Mouse (Mus musculus): ENCODE measurements around the gene Lrba.

Gene Lrba

GRCm38 (mm10) chr3:86224564-86225421 is at the start of gene Lrba:
Gene Lrba (plus strand): TSS chr3:86224680.
- DNase-seq = peak; percentile 86

GRCm38 (mm10) chr3:86179714-86180113 is 44.8 kb upstream of the Lrba start:
- no peak for DNase-seq

GRCm38 (mm10) chr3:86181107-86181506 is 43.4 kb upstream of the Lrba start:
- no peak for DNase-seq

GRCm38 (mm10) chr3:86184546-86184945 is 39.9 kb upstream of the Lrba start:
- no peak for DNase-seq

GRCm38 (mm10) chr3:86187736-86188389 is 36.6 kb upstream of the Lrba start:
- DNase-seq = no peak

- no peak for DNase-seq
Observed at GRCm38 (mm10) chr3:86195981-86196380, 28.5 kb upstream of the Lrba start.

- no peak for DNase-seq
Observed at GRCm38 (mm10) chr3:86196471-86196870, 28.0 kb upstream of the Lrba start.

GRCm38 (mm10) chr3:86201645-86202175 is 22.8 kb upstream of the Lrba start:
- no peak for DNase-seq

- DNase-seq = no peak
Observed at GRCm38 (mm10) chr3:86202449-86202848, 22.0 kb upstream of the Lrba start.

- no peak for DNase-seq
Observed at GRCm38 (mm10) chr3:86204608-86205358, 19.7 kb upstream of the Lrba start.

- no peak for DNase-seq
Observed at GRCm38 (mm10) chr3:86206556-86206955, 17.9 kb upstream of the Lrba start.

- no peak for DNase-seq
Observed at GRCm38 (mm10) chr3:86210267-86210939, 14.1 kb upstream of the Lrba start.

- no peak for DNase-seq
Observed at GRCm38 (mm10) chr3:86210959-86211358, 13.5 kb upstream of the Lrba start.

- DNase-seq = no peak
Observed at GRCm38 (mm10) chr3:86214248-86214647, 10.2 kb upstream of the Lrba start.

- DNase-seq = peak; percentile 95
Observed at GRCm38 (mm10) chr3:86223634-86224313, 706 bp upstream of the Lrba start.

GRCm38 (mm10) chr3:86224314-86224563 is 241 bp upstream of the Lrba start:
- DNase-seq = no peak

- DNase-seq = no peak
Observed at GRCm38 (mm10) chr3:86231532-86232086, 7.1 kb downstream of the Lrba start.

GRCm38 (mm10) chr3:86247193-86247592 is 22.7 kb downstream of the Lrba start:
- DNase-seq = no peak

- DNase-seq = no peak
Observed at GRCm38 (mm10) chr3:86251212-86251611, 26.7 kb downstream of the Lrba start.

- DNase-seq = no peak
Observed at GRCm38 (mm10) chr3:86252588-86252987, 28.1 kb downstream of the Lrba start.

GRCm38 (mm10) chr3:86253071-86253470 is 28.6 kb downstream of the Lrba start:
- no peak for DNase-seq

GRCm38 (mm10) chr3:86253791-86254190 is 29.3 kb downstream of the Lrba start:
- DNase-seq = no peak

Measured in cerebellum, adult 11-12 months (tissue).